Mouse (Mus musculus): ENCODE results near the gene Tsr3.

Gene Tsr3

GRCm38 (mm10) chr17:25290411-25290810, 50.4 kb downstream of the Tsr3 start:
- no peak for DNase-seq (ENCODE audit: low read depth, low spot score)

Measured in mesoderm, embryonic 11.5 days (tissue).